Mouse (Mus musculus) cerebral cortex, adult 2 months (tissue): ENCODE results near the gene Xlr3c.

Source experiments
- WGBS: fragments of 180-500 bp; shearing (Covaris S2); methylation state at CpG from one replicate; pipeline ENCODE4 v1.1.7; 2018; 5-methylcytosine and 5-hydroxymethylcytosine counted together

Xlr3c gene

DNA sequence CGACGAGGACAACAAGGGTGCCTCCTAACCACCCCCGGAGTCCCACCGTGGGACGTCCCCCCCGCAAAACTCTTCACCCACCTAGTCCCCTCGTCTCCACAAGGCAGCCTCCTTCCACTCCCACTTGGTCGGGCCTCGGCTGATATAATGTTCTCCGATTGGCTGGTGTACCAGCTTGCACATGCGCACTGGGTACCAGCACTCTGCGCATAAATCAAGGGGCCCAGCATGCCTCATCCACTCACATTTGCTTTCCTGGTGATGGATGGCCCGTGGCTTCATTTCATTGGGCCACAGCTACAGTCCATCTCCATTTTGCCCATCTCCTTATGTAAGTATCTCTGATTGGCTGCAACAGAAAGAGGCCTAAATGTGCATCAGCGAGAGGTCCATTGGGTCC lies at the start of gene Xlr3c:
Xlr3c (minus strand) TSS at position 121 of the 400 bp plus-strand sequence.
- 90% methylated on average over 14 of the region's 14 CpGs for WGBS

DNA sequence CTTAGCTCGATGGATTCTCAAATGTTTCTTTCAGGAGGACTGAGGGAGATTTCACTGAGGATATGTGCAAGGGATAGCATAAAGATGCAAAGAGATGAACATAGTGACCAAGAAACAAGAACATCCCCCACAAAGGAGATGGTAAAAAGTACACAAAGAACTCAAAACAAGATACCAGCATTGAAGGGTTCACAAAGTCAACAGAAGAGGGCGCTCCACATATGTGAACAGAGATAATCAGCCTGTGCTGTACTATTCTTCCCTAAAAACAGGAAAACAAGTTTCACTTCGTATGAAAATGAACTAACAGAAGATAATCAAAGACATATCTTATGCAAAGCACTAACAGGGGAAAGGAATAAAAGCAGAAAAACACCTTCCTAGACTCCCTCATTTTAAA lies 47.3 kb upstream of the Xlr3c start:
- 29% methylated on average over 3 of the region's 3 CpGs for WGBS

DNA sequence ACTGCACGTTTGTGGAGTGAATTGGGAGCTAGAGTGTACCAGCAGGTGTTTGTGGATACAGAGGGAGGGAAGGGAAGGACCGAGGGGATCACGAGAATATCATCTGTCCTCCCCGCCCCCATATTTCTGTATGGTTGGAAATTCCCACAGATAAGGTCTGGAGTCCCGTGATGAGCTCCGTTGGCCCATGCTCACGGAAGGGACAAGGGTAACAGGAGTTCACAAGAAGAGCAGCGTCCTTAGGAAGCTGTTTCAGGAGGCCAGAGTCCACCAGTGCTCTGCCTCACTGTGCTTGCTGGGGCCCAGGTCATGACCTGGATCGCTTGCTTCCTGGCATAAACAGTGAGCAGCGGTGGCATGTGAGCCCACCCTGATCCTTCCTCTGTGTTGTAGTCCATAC lies 30.6 kb upstream of the Xlr3c start:
- WGBS, result 71% methylated on average over 10 of the region's 10 CpGs

DNA sequence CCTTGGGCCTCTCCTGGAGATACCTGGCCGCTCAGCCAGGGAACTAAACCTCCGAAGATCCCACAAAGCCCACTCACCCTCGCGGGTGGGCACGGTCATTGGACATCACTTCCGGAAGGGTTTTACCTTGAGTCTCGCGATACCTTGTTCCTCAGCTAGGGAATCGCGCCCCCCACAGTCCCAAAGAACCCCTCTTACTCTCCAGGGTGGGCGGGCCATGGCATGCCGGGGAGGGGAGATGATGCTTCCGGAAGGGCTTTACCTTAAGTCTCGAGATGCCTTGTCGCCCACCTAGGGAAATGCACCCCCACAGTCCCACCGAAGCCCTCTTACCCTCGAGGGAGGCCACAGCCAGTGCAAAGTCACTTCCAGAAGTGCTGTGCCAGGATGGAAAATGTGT lies 27.7 kb upstream of the Xlr3c start, which contains the start of the genes Xlr5a and Xlr5c:
Xlr5a (minus strand) TSS at position 101 of the 400 bp plus-strand sequence.
Xlr5c (minus strand) TSS at position 101 of the 400 bp plus-strand sequence.
- WGBS, result 90% methylated on average over 15 of the region's 17 CpGs

DNA sequence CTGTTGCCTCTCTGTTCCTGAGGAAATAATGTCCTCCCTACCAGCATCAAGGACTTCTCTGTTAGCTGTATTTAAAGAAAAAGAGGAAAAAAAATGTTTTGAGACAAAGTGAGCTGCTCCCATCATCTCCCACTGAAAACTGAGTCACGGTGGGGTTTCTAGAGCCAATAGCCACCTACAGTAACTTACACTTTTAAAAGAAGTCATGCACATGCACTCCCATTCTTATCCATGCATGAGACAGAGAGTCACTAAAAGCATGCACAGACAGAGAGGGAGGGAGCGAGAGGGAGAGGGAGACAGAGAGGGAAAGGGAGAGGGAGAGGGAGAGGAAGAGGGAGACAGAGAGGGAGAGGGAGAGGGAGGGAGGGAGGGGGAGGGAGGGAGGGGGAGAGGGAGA lies 2.8 kb downstream of the Xlr3c start:
- 47% methylated on average over 1 of the region's 2 CpGs for WGBS

DNA sequence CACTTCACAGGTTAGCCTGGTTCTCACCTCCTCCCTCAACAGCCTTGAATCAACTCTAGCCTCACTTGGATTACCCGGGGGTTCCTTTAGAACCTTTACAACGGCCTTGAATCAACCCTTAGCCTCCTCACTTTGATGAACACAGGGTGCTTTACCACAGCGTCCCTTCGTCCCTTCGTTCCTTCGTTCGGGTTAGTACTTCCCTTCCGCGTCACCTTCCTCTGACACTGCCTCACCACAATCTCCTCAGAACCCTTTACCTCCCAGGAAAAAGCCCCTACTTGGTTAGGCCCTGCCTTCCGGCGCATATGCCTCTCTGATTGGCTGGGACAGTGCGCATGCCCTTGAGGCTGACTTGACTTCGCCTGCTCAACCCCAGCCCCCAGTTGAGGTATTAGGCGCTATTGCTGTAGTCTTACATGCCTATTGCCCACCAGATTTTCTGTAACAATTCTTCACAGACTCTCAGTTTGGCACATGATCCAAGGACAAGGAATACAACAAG lies 22.3 kb downstream of the Xlr3c start, which contains the start of gene Xlr4c:
Xlr4c (minus strand) TSS at position 310 of the 505 bp plus-strand sequence.
- WGBS, result 92% methylated on average over 14 of the region's 14 CpGs

DNA sequence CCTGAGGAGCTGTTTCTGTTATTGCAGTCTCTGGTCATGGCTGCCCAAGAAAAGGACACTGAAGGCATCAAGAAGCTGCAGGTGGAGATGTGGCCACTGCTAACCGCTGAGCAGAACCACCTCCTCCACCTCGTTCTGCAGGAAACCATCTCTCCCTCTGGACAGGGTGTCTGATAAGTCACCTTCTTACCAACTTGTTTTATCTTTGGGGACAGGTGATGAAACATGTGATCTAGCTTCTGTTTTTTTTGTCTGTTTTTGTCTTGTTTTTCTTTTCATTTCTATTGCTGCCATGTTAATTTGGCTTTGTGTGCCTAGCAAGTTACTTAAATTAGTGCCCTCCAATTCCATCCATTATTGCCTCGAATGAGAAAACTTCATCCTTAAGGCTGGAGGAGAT lies 35.9 kb downstream of the Xlr3c start:
- 11% methylated on average over 3 of the region's 3 CpGs for WGBS

DNA sequence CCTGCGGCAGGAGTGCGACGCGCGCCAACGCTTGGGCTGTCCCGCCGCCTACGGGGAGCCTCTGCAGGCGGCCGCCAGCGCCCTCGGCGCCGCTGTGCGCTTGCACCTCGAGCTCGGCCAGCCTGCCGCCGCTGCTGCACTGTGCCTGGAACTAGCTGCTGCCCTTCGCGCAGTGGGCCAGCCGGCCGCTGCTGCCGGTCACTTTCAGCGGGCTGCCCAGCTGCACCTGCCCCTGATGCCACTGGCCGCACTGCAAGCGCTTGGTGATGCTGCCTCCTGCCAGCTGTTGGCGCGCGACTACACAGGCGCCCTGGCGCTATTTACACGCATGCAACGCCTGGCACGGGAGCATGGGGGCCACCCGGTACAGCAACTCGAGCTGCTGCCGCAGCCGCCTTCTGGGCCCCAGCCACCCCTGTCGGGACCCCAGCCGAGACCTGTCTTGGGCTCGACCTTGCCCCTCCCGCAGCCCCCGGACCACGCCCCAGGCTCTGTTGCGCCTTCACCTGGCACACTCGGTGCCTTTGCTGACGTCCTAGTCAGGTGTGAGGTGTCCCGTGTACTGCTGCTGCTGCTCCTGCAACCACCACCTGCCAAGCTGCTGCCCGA lies 36.5 kb downstream of the Xlr3c start:
- 2% methylated on average over 49 of the region's 51 CpGs for WGBS

DNA sequence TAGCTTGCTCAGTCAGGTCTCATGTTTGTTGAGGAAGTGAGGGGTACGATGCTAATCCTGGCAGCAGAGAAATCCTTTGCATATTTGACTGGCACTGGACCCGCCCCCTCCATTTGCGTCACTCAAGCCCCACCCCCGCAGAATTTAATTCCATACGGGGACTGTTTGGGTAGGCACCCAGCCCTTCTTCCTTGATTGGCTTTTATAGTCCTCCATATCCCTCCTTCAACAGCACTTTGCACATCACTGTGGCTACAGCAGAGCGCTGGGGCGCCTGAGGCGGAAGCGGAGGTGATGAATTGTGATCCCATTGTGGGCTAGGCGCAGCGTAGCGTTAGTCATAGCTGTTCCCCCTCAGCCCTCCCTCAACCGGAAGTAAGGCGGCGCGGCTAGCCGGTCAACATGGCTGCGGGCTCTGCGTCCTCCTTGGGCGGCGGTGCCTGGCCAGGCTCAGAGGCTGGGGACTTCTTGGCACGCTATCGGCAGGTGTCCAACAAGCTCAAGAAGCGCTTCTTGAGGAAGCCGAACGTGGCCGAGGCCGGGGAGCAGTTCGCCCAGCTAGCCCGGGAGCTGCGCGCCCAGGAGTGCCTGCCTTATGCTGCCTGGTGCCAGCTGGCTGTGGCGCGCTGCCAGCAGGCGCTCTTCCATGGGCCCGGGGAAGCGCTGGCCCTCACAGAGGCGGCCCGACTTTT lies 37.1 kb downstream of the Xlr3c start, which contains the start of gene F8a:
F8a (plus strand) TSS at position 378 of the 692 bp plus-strand sequence.
- 3% methylated on average over 33 of the region's 39 CpGs for WGBS

DNA sequence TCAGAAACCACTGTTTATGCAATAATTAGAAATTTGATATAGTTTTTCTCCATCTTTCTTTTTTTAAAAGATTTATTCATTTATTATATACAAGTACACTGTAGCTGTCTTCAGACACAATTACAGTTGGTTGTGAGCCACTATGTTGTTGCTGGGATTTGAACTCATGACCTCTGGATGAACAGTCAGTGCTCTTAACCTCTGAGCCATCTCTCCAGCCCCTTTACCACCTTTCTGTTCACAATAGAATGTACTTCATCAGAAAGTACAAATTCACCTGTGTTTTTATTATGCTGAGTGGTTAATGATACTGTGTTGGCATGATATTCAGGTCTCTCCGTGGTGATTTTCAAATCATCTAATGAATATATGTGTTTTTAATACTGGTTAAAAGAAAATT lies 39.8 kb downstream of the Xlr3c start:
- 67% methylated on average over 1 of the region's 1 CpGs for WGBS

DNA sequence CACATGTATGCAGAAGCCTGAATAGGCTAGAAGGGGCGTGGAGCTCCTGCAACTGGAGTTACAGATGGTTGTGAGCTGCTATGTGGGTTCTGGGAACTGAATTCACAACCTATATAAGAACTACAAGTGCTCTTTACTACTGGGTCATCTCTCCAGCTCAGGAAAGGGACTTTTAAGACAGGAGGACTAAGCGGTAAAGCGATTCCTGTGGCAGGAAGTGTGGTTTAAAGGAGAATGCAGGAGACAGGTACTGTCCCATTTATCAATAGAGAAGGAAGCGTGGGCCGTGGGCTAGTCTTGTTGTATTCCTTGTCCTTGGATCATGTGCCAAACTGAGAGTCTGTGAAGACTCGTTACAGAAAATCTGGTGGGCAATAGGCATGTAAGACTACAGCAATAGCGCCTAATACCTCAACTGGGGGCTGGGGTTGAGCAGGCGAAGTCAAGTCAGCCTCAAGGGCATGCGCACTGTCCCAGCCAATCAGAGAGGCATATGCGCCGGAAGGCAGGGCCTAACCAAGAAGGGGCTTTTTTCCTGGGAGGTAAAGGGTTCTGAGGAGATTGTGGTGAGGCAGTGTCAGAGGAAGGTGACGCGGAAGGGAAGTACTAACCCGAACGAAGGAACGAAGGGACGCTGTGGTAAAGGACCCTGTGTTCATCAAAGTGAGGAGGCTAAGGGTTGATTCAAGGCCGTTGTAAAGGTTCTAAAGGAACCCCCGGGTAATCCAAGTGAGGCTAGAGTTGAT lies 51.2 kb downstream of the Xlr3c start, which contains the start of gene Xlr4b:
Xlr4b (plus strand) TSS at position 515 of the 746 bp plus-strand sequence.
- WGBS, result 88% methylated on average over 19 of the region's 19 CpGs
